Mouse (Mus musculus) cerebellum, postnatal 4 days (tissue): Measurements from ENCODE around the gene Adcy9.
A peak's percentile ranks its signal among the peaks of the same experiment; 100 is the strongest.

Experiments
- DNase-seq, 2 experiments: peaks; one replicate each; pipeline ENCODE4 v3.0.0; 2022; ENCODE audit warnings: low spot score in 2 of 2, mixed read lengths in 1 of 2

Adcy9 gene

GRCm38 (mm10) chr16:4418776-4419545 is 1.3 kb downstream of the Adcy9 start:
- peak in 1 of 2 experiments; percentile 29 for DNase-seq

- no peak for DNase-seq
Observed at GRCm38 (mm10) chr16:4418072-4418471, 2.2 kb downstream of the Adcy9 start.

- DNase-seq = no peak
Observed at GRCm38 (mm10) chr16:4417455-4417854, 2.8 kb downstream of the Adcy9 start.

GRCm38 (mm10) chr16:4414881-4415585 is 5.3 kb downstream of the Adcy9 start:
- no peak for DNase-seq

- DNase-seq = no peak
Observed at GRCm38 (mm10) chr16:4413988-4414880, 6.1 kb downstream of the Adcy9 start.

GRCm38 (mm10) chr16:4413301-4413700 is 7.0 kb downstream of the Adcy9 start:
- DNase-seq = no peak

GRCm38 (mm10) chr16:4412298-4412697 is 8.0 kb downstream of the Adcy9 start:
- DNase-seq = no peak

GRCm38 (mm10) chr16:4411296-4411695 is 9.0 kb downstream of the Adcy9 start:
- DNase-seq = no peak

GRCm38 (mm10) chr16:4407536-4407935 is 12.8 kb downstream of the Adcy9 start:
- no peak for DNase-seq

GRCm38 (mm10) chr16:4406706-4407105 is 13.6 kb downstream of the Adcy9 start:
- DNase-seq = no peak

GRCm38 (mm10) chr16:4406047-4406586 is 14.2 kb downstream of the Adcy9 start:
- no peak for DNase-seq

- no peak for DNase-seq
Observed at GRCm38 (mm10) chr16:4404933-4405761, 15.2 kb downstream of the Adcy9 start.

GRCm38 (mm10) chr16:4401109-4401508 is 19.2 kb downstream of the Adcy9 start:
- DNase-seq = no peak

GRCm38 (mm10) chr16:4399471-4400223 is 20.7 kb downstream of the Adcy9 start:
- no peak for DNase-seq

GRCm38 (mm10) chr16:4398782-4399181 is 21.5 kb downstream of the Adcy9 start:
- no peak for DNase-seq

GRCm38 (mm10) chr16:4397636-4398035 is 22.7 kb downstream of the Adcy9 start:
- DNase-seq = no peak

GRCm38 (mm10) chr16:4395687-4396341 is 24.5 kb downstream of the Adcy9 start:
- no peak for DNase-seq

- no peak for DNase-seq
Observed at GRCm38 (mm10) chr16:4394991-4395590, 25.2 kb downstream of the Adcy9 start.

GRCm38 (mm10) chr16:4383473-4384038 is 36.7 kb downstream of the Adcy9 start:
- no peak for DNase-seq
